Mouse (Mus musculus): ENCODE measurements around the gene Olfr430. TPM values are rescaled to one million over a fixed set of nuclear protein-coding genes. Genes with fewer than 3 reads are reported as not detected.
"Not testable (repeated sequence)": the region's sequence is repeated elsewhere in the genome, so short reads cannot be mapped to it uniquely, and the experiment has no call there.

Olfr430 gene
- total RNA-seq (2021) = not detected

DNA sequence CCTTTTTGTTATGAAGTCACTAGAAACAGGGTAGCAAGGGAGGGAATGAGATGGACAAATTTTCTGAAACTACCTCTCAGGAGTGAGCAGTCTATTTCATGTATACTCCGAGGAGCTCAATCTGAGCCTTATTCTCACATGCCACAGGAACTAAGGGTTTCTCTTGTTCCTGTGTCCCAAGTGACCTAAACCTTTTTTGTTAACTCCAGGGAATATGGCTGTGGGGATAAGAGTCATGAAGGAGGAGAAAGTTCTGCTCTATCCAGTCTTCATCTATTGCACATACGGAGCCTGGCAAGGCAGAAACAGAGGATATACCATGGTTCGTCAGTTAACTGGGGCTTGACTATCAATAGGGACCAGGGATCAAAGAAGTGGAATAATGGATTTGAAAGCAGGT lies at the start of gene Olfr430:
Gene Olfr430, plus strand, starts transcription at position 301 of the 400 bp plus-strand sequence.
- intact Hi-C loops (cut with DNase I) = no loop called here
- no peak for DNase-seq (ENCODE audit: extremely low spot score in 1 of 2, low spot score in 2 of 2)

- intact Hi-C loops (cut with DNase I) = no loop called here
- DNase-seq (ENCODE audit: extremely low spot score in 1 of 2, low spot score in 2 of 2) = no peak
Measured at GRCm38 (mm10) chr1:174031698-174032097, 34.7 kb upstream of the Olfr430 start, which contains the start of gene Ifi205. Gene Ifi205 (minus strand): TSS chr1:174031810.

DNA sequence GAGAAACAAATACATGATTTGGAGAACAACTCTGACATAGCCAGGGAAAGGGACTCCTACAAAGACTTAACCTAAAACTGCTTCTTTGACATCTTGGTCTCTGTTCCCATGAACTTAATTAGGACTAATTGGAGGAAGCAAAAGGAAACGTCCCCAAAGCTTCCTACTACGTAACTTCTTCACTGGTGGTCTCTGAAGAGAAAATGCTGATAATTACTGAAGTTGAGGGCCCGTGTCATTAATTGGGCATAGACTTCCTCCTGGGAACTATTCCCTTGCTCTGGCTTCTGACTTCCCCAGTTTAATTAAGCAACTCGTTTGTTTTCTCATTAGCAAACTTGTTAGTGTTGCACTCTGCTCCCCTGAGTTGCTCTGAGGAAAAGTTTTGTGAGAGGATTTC lies 30.6 kb upstream of the Olfr430 start:
- intact Hi-C loops (cut with DNase I) = no loop called here
- DNase-seq (ENCODE audit: extremely low spot score in 1 of 2, low spot score in 2 of 2) = no peak

GRCm38 (mm10) chr1:174038480-174038879 lies 27.9 kb upstream of the Olfr430 start:
- intact Hi-C loops (cut with DNase I) = no loop called here
- DNase-seq (ENCODE audit: extremely low spot score in 1 of 2, low spot score in 2 of 2) = no peak

DNA sequence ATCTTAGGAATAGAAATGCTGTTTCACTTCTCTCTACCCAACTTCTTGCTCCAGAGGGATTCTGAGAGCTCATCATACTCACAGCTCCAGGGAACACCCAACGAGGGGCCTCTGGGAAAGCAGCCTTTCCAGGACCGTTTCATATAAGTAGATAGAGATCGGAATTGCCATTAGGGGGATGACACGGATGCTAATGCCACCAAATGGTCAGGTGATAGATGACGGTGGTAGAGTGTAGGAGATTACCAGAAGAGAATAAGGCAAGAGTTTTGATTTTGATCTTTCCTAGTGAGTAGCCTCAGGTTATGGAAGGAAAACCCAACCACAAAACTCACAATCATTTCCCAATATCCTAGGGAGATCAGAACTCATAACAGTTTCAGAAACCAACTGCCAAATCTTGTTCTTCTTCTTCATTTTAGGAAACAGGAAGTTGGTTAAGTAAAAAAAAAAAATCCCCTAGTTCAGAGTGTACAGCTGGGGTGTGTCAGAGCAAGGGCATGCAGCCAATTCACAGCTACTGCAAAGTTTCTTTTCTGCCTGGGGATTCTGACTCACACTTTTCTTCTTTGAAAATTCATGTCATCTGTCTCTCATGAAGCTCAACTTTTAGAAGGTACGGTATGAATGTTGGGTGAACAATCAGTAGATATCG lies 25.8 kb upstream of the Olfr430 start, which contains the start of gene Olfr433:
Gene Olfr433, plus strand, starts transcription at position 183 of the 655 bp plus-strand sequence.
- intact Hi-C loops (cut with DNase I) = no loop called here

DNA sequence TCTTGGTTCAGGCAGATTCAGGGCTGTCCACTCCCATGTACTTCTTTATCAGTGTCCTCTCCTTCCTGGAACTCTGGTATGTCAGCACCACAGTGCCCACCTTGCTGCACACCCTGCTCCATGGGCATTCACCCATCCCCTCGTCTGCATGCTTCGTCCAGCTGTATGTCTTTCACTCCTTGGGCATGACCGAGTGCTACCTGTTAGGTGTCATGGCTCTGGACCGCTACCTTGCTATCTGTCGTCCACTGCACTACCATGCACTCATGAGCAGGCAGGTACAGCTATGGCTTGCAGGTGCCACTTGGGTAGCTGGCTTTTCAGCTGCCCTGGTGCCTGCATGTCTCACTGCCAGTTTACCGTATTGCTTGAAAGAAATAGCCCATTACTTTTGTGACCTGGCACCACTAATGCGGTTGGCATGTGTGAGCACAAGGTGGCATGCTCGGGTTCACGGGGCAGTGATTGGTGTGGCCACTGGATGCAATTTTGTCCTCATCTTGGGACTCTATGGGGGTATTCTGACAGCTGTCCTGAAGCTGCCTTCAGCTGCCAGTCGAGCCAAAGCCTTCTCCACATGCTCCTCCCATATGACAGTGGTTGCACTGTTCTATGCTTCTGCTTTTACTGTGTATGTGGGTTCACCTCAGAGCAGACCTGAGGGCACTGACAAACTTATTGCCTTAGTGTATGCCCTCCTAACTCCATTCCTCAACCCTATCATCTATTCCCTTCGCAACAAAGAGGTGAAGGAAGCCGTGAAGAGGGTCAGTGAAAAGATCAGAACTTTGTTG lies 24.1 kb upstream of the Olfr430 start:
- DNase-seq (ENCODE audit: extremely low spot score in 1 of 2, low spot score in 2 of 2); intact Hi-C loops (cut with DNase I): not testable (repeated sequence)

More for the DNA sequence above, 25.8 kb upstream of the Olfr430 start, which contains the start of gene Olfr433:
- no peak for DNase-seq (ENCODE audit: extremely low spot score in 1 of 2, low spot score in 2 of 2)

- intact Hi-C loops (cut with DNase I) = no loop called here
- DNase-seq (ENCODE audit: extremely low spot score in 1 of 2, low spot score in 2 of 2) = no peak
Measured at GRCm38 (mm10) chr1:174044431-174044830, 22.0 kb upstream of the Olfr430 start.

GRCm38 (mm10) chr1:174048227-174048626 lies 18.2 kb upstream of the Olfr430 start:
- DNase-seq (ENCODE audit: extremely low spot score in 1 of 2, low spot score in 2 of 2); intact Hi-C loops (cut with DNase I): not testable (repeated sequence)

DNA sequence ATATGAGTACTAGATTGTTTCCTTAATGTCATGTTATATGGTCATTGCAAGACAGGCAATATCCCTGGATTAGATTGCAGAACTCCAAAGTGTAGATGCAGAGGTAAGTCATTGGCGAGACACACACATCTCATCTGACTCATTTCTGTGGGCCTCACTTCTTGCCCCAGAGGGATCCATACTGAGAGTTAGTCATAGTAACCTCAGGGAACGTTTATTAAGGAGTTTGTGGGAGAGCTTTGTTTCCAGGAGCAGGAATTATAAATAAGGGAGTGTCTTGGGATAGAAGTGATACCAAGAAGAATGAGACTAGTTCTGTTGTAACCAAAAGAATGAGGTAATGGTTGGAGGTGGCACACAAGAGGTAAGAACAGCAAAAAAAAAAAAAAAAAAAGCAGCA lies 17.5 kb upstream of the Olfr430 start, which contains the start of gene Olfr432:
Gene Olfr432, plus strand, starts transcription at position 313 of the 400 bp plus-strand sequence.
- intact Hi-C loops (cut with DNase I) = no loop called here
- no peak for DNase-seq (ENCODE audit: extremely low spot score in 1 of 2, low spot score in 2 of 2)

DNA sequence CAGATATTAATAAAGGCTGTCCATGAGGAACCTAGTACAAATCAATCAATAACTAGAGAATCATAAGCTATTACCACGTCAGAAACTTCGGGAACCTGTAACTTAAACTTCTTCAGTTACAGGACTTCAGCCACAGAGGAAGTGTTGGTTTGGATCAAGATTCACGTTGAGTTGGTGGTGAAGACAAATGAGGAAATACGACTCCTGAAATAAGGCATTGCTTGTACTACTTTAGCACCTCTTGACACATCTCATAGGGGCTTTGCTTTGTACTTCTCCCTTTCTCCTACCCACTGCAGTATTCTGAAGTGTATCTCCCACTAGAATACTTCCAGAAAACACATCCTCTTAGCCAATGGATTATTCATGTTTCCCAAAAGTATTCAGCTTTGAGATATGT lies 17.0 kb upstream of the Olfr430 start:
- intact Hi-C loops (cut with DNase I) = not testable (repeated sequence)

DNA sequence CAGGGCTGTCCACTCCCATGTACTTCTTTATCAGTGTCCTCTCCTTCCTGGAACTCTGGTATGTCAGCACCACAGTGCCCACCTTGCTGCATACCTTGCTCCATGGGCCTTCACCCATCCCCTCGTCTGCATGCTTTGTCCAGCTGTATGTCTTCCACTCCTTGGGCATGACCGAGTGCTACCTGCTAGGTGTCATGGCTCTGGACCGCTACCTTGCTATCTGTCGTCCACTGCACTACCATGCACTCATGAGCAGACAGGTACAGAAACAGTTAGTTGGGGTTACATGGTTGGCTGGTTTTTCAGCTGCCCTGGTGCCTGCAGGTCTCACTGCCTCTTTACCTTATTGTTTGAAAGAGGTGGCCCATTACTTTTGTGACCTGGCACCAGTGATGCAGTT lies 15.9 kb upstream of the Olfr430 start:
- DNase-seq (ENCODE audit: extremely low spot score in 1 of 2, low spot score in 2 of 2) = no peak
- intact Hi-C loops (cut with DNase I) = no loop called here

More for the DNA sequence above, 17.0 kb upstream of the Olfr430 start:
- not testable (repeated sequence) for DNase-seq (ENCODE audit: extremely low spot score in 1 of 2, low spot score in 2 of 2)

DNA sequence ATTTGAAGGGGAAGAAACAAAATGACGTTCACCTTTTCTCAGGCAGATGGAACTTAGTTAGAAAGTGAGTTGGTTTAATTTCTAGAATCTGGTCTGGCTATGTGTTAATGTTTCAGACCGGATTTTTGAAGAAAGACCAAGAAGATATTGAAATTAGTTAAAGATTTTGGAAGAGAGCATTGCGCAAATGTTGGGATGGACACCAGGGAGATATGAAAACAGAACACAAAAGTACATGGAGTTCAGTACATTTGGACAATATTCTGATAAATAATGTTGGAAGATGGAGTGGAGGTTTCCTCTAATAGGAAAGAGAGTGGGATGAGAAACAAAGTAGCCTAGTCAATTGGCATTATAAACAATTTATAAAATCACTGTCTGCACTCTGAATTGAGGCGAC lies 14.9 kb upstream of the Olfr430 start:
- intact Hi-C loops (cut with DNase I) = no loop called here
- DNase-seq (ENCODE audit: extremely low spot score in 1 of 2, low spot score in 2 of 2) = no peak

- intact Hi-C loops (cut with DNase I) = no loop called here
- DNase-seq (ENCODE audit: extremely low spot score in 1 of 2, low spot score in 2 of 2) = no peak
Measured at GRCm38 (mm10) chr1:174051931-174052536, 14.4 kb upstream of the Olfr430 start.

- intact Hi-C loops (cut with DNase I) = no loop called here
- no peak for DNase-seq (ENCODE audit: extremely low spot score in 1 of 2, low spot score in 2 of 2)
Measured at GRCm38 (mm10) chr1:174052981-174053380, 13.4 kb upstream of the Olfr430 start.

- intact Hi-C loops (cut with DNase I) = no loop called here
- no peak for DNase-seq (ENCODE audit: extremely low spot score in 1 of 2, low spot score in 2 of 2)
Measured at GRCm38 (mm10) chr1:174055248-174055647, 11.2 kb upstream of the Olfr430 start.

GRCm38 (mm10) chr1:174084031-174084430 lies 17.6 kb downstream of the Olfr430 start, which contains the start of gene Olfr429:
Gene Olfr429 (plus strand): TSS chr1:174084331.
- no peak for DNase-seq (ENCODE audit: extremely low spot score in 1 of 2, low spot score in 2 of 2)
- intact Hi-C loops (cut with DNase I) = no loop called here

DNA sequence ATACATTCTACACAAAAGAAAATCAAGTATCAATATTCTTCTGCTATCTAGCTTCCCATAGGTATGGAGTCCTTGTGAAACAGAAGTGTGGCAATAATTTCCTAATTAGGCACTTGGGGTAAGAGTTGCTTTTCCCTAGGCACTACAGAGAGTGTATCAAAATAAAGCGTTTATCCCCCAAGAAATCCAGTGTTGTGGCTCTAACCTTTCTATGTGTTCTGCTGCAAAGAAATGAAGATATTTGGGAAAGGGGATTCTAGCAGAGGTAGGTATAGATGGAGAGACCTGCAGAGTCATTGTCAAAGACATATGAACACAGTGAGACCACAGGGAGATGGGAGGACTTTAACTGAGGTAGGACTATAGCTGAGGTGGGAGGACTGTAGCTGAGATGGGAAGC lies 30.2 kb downstream of the Olfr430 start, which contains the start of gene Olfr427:
Gene Olfr427, plus strand, starts transcription at position 301 of the 400 bp plus-strand sequence.
- intact Hi-C loops (cut with DNase I) = no loop called here
- DNase-seq (ENCODE audit: extremely low spot score in 1 of 2, low spot score in 2 of 2) = no peak

- peak in 1 of 2 experiments; percentile 1 for DNase-seq (ENCODE audit: extremely low spot score in 1 of 2, low spot score in 2 of 2)
- intact Hi-C loops (cut with DNase I) = loop anchor here (5.0 to 10.0 kb wide), 2 partner anchors 249 to 646 kb away; no protein-coding TSS in a partner anchor
Measured at GRCm38 (mm10) chr1:174103735-174104134, 37.3 kb downstream of the Olfr430 start.

- no peak for DNase-seq (ENCODE audit: extremely low spot score in 1 of 2, low spot score in 2 of 2)
Measured at GRCm38 (mm10) chr1:174121062-174121461, 54.7 kb downstream of the Olfr430 start, which contains the start of gene Olfr231. Gene Olfr231 (minus strand): TSS chr1:174121162.

More at GRCm38 (mm10) chr1:174121062-174121461, 54.7 kb downstream of the Olfr430 start, which contains the start of gene Olfr231:
- intact Hi-C loops (cut with DNase I) = no loop called here
